Mouse (Mus musculus) liver, embryonic 12.5 days (tissue): ENCODE results near the gene Per2. TPM values are rescaled to one million over a fixed set of nuclear protein-coding genes. Genes with fewer than 3 reads are reported as not detected.

Source experiments
- ATAC-seq: fragments of 200-750 bp; cut with Nextera tagmentation; 2 replicates; pipeline ENCODE4 v1.8.0; 2017; ENCODE audit warnings: moderate number of reproducible peaks, mild to moderate bottlenecking, moderate library complexity
- H3K27ac ChIP-seq: fragments of 300-500 bp; sonication (generic); 2 replicates; pipeline ENCODE4 v1.5.1; 2016; ENCODE audit warnings: mild to moderate bottlenecking
- H3K27me3 ChIP-seq: fragments of 300-500 bp; sonication (generic); replicated peaks from 2 replicates; pipeline ENCODE4 v1.6.1; 2016; ENCODE audit warnings: mild to moderate bottlenecking, moderate library complexity
- H3K36me3 ChIP-seq: fragments of 300-500 bp; sonication (generic); 2 replicates; pipeline ENCODE4 v1.6.1; 2016; ENCODE audit warnings: mild to moderate bottlenecking, moderate library complexity
- H3K4me1 ChIP-seq: fragments of 300-500 bp; sonication (generic); 2 replicates; pipeline ENCODE4 v1.6.1; 2016
- H3K4me2 ChIP-seq: fragments of 300-500 bp; sonication (generic); 2 replicates; pipeline ENCODE4 v1.6.1; 2016; ENCODE audit warnings: mild to moderate bottlenecking, moderate library complexity
- H3K4me3 ChIP-seq: fragments of 300-500 bp; sonication (generic); 2 replicates; pipeline ENCODE4 v1.5.1; 2016; ENCODE audit warnings: mild to moderate bottlenecking, moderate library complexity
- H3K9ac ChIP-seq: fragments of 300-500 bp; sonication (generic); 2 replicates; pipeline ENCODE4 v1.6.1; 2016; ENCODE audit warnings: mild to moderate bottlenecking, moderate library complexity
- H3K9me3 ChIP-seq: fragments of 300-500 bp; sonication (generic); replicated peaks from 2 replicates; pipeline ENCODE4 v1.6.1; 2016; ENCODE audit warnings: mild to moderate bottlenecking, moderate library complexity
- WGBS: fragments of 180-500 bp; shearing (Covaris S2); methylation state at CpG from one replicate; pipeline ENCODE4 v1.1.7; 2016; ENCODE audit not compliant: insufficient replicate concordance; 5-methylcytosine and 5-hydroxymethylcytosine counted together
- polyA plus RNA-seq: library from polyadenylated mRNA; unstranded; fragments of >200 nt; fragmentation: Nextera tagmentation; extraction: Ambion mirVana; gene quantifications from 2 replicates; pipeline ENCODE4 v1.2.1, GENCODE M21; 2016

Gene Per2
- polyA plus RNA-seq, 1 experiment from 2014 or later: 2.9 TPM

- whole genome bisulfite sequencing: 32% methylated on average over 8 of the region's 8 CpGs
- H3K4me1 ChIP-seq: peaks cover 64% of the 10 kb centered on the region
- peak overlapping the region; percentile 67; the same call in 1 of the 2 replicates for H3K27ac ChIP-seq
- no peaks in the 10 kb centered on the region for H3K36me3 ChIP-seq
- no peaks in the 10 kb centered on the region for H3K9me3 ChIP-seq
- ATAC-seq: no peak
- peak overlapping the region; percentile 67 for H3K4me3 ChIP-seq
- H3K4me2 ChIP-seq: peak overlapping the region; percentile 94
- H3K27me3 ChIP-seq: peaks cover 3% of the 10 kb centered on the region; the same call in 1 of the 2 replicates
- H3K9ac ChIP-seq: peak overlapping the region; percentile 75
Observed at GRCm38 (mm10) chr1:91458223-91458861, 782 bp downstream of the Per2 start.

GRCm38 (mm10) chr1:91457698-91458097 is 1.4 kb downstream of the Per2 start:
- H3K4me2 ChIP-seq: peak overlapping the region; percentile 94
- H3K27ac ChIP-seq: no peak overlapping the region
- H3K27me3 ChIP-seq: no peaks in the 10 kb centered on the region; the same call in 1 of the 2 replicates
- H3K36me3 ChIP-seq: no peaks in the 10 kb centered on the region
- peak overlapping the region; percentile 67 for H3K4me3 ChIP-seq
- 56% methylated on average over 5 of the region's 5 CpGs for WGBS
- no peak overlapping the region for H3K9ac ChIP-seq
- H3K9me3 ChIP-seq: no peaks in the 10 kb centered on the region
- H3K4me1 ChIP-seq: peaks cover 64% of the 10 kb centered on the region
- no peak for ATAC-seq

- Histone ChIP-seq H3K36me3 (no peaks in the 10 kb centered on the region), H3K4me3 (no peak overlapping the region), H3K4me2 (no peak overlapping the region), H3K27ac (peak overlapping the region; percentile 72; the same call in 1 of the 2 replicates), H3K4me1 (peaks cover 64% of the 10 kb centered on the region), H3K27me3 (no peaks in the 10 kb centered on the region; the same call in 1 of the 2 replicates), H3K9me3 (no peaks in the 10 kb centered on the region), H3K9ac (no peak overlapping the region)
- no peak for ATAC-seq
- WGBS: 72% methylated on average over 4 of the region's 4 CpGs
Observed at GRCm38 (mm10) chr1:91457116-91457515, 2.0 kb downstream of the Per2 start.

GRCm38 (mm10) chr1:91456301-91456801 is 2.8 kb downstream of the Per2 start:
- ATAC-seq: no peak
- Histone ChIP-seq H3K9ac (no peak overlapping the region), H3K4me2 (peak overlapping the region; percentile 34), H3K27me3 (no peaks in the 10 kb centered on the region; the same call in 1 of the 2 replicates), H3K4me3 (no peak overlapping the region), H3K27ac (peak overlapping the region; percentile 72), H3K36me3 (no peaks in the 10 kb centered on the region), H3K9me3 (no peaks in the 10 kb centered on the region), H3K4me1 (peaks cover 60% of the 10 kb centered on the region)
- WGBS: 47% methylated on average over 11 of the region's 11 CpGs

- H3K36me3 ChIP-seq: no peaks in the 10 kb centered on the region
- peaks cover 58% of the 10 kb centered on the region for H3K4me1 ChIP-seq
- ATAC-seq: no peak
- H3K4me2 ChIP-seq: peak overlapping the region; percentile 34
- 62% methylated on average over 7 of the region's 7 CpGs for WGBS
- H3K27ac ChIP-seq: peak overlapping the region; percentile 72
- H3K9me3 ChIP-seq: no peaks in the 10 kb centered on the region
- H3K9ac ChIP-seq: no peak overlapping the region
- H3K4me3 ChIP-seq: no peak overlapping the region
- H3K27me3 ChIP-seq: no peaks in the 10 kb centered on the region; the same call in 1 of the 2 replicates
Observed at GRCm38 (mm10) chr1:91455661-91456161, 3.4 kb downstream of the Per2 start.

GRCm38 (mm10) chr1:91454927-91455326 is 4.2 kb downstream of the Per2 start:
- Histone ChIP-seq H3K27me3 (no peaks in the 10 kb centered on the region), H3K4me3 (no peak overlapping the region), H3K36me3 (peaks cover 1% of the 10 kb centered on the region), H3K27ac (no peak overlapping the region), H3K4me2 (no peak overlapping the region), H3K9ac (no peak overlapping the region), H3K9me3 (no peaks in the 10 kb centered on the region), H3K4me1 (peaks cover 50% of the 10 kb centered on the region)
- 74% methylated on average over 3 of the region's 3 CpGs for WGBS
- ATAC-seq: no peak

- Histone ChIP-seq H3K9me3 (no peaks in the 10 kb centered on the region), H3K36me3 (peaks cover 7% of the 10 kb centered on the region), H3K4me1 (peaks cover 51% of the 10 kb centered on the region), H3K27ac (no peak overlapping the region), H3K27me3 (no peaks in the 10 kb centered on the region), H3K9ac (no peak overlapping the region), H3K4me3 (no peak overlapping the region), H3K4me2 (no peak overlapping the region)
- WGBS: 72% methylated on average over 3 of the region's 3 CpGs
- ATAC-seq: no peak
Observed at GRCm38 (mm10) chr1:91454366-91454765, 4.8 kb downstream of the Per2 start.

- H3K4me2 ChIP-seq: no peak overlapping the region
- H3K27me3 ChIP-seq: no peaks in the 10 kb centered on the region
- 0 out of 2 replicates have a peak, but pooled peaks have one; percentile 20 for ATAC-seq
- peaks cover 11% of the 10 kb centered on the region for H3K36me3 ChIP-seq
- 67% methylated on average over 9 of the region's 9 CpGs for WGBS
- no peaks in the 10 kb centered on the region for H3K9me3 ChIP-seq
- no peak overlapping the region for H3K27ac ChIP-seq
- no peak overlapping the region for H3K4me3 ChIP-seq
- H3K9ac ChIP-seq: no peak overlapping the region
- peaks cover 54% of the 10 kb centered on the region for H3K4me1 ChIP-seq
Observed at GRCm38 (mm10) chr1:91453932-91454331, 5.2 kb downstream of the Per2 start.

GRCm38 (mm10) chr1:91451547-91452084 is 7.5 kb downstream of the Per2 start:
- 54% methylated on average over 5 of the region's 5 CpGs for WGBS
- peaks cover 40% of the 10 kb centered on the region for H3K4me1 ChIP-seq

GRCm38 (mm10) chr1:91450851-91451250 is 8.3 kb downstream of the Per2 start:
- Histone ChIP-seq H3K4me2 (no peak overlapping the region), H3K36me3 (peaks cover 36% of the 10 kb centered on the region), H3K4me3 (no peak overlapping the region), H3K4me1 (peaks cover 34% of the 10 kb centered on the region), H3K27me3 (no peaks in the 10 kb centered on the region), H3K9me3 (peaks cover 8% of the 10 kb centered on the region; the same call in 1 of the 2 replicates), H3K9ac (no peak overlapping the region), H3K27ac (no peak overlapping the region)
- WGBS: 73% methylated on average over 5 of the region's 5 CpGs
- ATAC-seq: no peak

More at GRCm38 (mm10) chr1:91451547-91452084, 7.5 kb downstream of the Per2 start:
- ATAC-seq: no peak
- H3K27me3 ChIP-seq: no peaks in the 10 kb centered on the region
- no peak overlapping the region for H3K9ac ChIP-seq
- no peak overlapping the region for H3K4me2 ChIP-seq
- no peak overlapping the region for H3K27ac ChIP-seq
- peaks cover 8% of the 10 kb centered on the region; the same call in 1 of the 2 replicates for H3K9me3 ChIP-seq
- H3K36me3 ChIP-seq: peaks cover 34% of the 10 kb centered on the region
- H3K4me3 ChIP-seq: no peak overlapping the region

- 68% methylated on average over 10 of the region's 10 CpGs for WGBS
- Histone ChIP-seq H3K27me3 (no peaks in the 10 kb centered on the region), H3K4me3 (no peak overlapping the region), H3K27ac (no peak overlapping the region), H3K4me2 (no peak overlapping the region), H3K36me3 (peaks cover 45% of the 10 kb centered on the region), H3K9ac (no peak overlapping the region), H3K4me1 (peaks cover 14% of the 10 kb centered on the region), H3K9me3 (peaks cover 8% of the 10 kb centered on the region; the same call in 1 of the 2 replicates)
- no peak for ATAC-seq
Observed at GRCm38 (mm10) chr1:91448688-91449087, 10.4 kb downstream of the Per2 start.

- Histone ChIP-seq H3K4me2 (no peak overlapping the region), H3K9ac (no peak overlapping the region), H3K27me3 (no peaks in the 10 kb centered on the region), H3K9me3 (peaks cover 8% of the 10 kb centered on the region; the same call in 1 of the 2 replicates), H3K27ac (peak overlapping the region; percentile 53; the same call in 1 of the 2 replicates), H3K4me1 (peaks cover 13% of the 10 kb centered on the region), H3K36me3 (peaks cover 56% of the 10 kb centered on the region), H3K4me3 (no peak overlapping the region)
- ATAC-seq: no peak
- WGBS: 77% methylated on average over 4 of the region's 4 CpGs
Observed at GRCm38 (mm10) chr1:91446511-91446910, 12.6 kb downstream of the Per2 start.
